Mouse (Mus musculus) cerebellum, postnatal 36 days (tissue): Measurements from ENCODE around the gene Ltbp3.

Experiments
- DNase-seq, 2 experiments: peaks; one replicate each; pipeline ENCODE4 v3.0.0; 2021 to 2022; ENCODE audit warnings: mixed read lengths in 2 of 2

Ltbp3 gene

DNA sequence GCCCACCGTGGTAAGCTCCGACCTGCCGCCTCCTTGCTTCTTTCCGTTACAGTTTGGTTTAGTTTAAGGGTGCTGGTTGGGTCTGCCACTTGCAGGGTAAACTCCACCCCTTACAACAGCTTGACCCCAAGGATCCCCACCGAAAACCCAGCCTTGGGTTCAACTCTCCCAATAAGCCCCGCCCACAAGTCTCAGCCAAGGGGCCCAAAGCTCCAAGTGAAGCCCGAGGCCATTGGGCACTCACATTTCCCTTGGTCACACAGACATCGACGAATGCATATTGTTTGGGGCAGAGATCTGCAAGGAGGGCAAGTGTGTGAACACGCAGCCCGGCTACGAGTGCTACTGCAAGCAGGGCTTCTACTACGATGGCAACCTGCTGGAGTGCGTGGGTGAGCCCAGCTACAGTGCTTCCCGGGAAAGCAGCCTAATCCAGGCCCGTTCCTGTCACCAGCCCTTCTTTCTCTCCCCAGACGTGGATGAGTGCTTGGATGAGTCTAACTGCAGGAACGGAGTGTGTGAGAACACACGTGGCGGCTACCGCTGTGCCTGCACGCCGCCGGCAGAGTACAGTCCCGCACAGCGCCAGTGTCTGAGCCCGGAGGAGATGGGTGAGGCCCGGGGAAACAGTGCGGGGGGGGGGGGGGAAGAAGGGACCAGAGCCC is 15.7 kb downstream of the Ltbp3 start:
- peak in 1 of 2 experiments; percentile 23 for DNase-seq

DNA sequence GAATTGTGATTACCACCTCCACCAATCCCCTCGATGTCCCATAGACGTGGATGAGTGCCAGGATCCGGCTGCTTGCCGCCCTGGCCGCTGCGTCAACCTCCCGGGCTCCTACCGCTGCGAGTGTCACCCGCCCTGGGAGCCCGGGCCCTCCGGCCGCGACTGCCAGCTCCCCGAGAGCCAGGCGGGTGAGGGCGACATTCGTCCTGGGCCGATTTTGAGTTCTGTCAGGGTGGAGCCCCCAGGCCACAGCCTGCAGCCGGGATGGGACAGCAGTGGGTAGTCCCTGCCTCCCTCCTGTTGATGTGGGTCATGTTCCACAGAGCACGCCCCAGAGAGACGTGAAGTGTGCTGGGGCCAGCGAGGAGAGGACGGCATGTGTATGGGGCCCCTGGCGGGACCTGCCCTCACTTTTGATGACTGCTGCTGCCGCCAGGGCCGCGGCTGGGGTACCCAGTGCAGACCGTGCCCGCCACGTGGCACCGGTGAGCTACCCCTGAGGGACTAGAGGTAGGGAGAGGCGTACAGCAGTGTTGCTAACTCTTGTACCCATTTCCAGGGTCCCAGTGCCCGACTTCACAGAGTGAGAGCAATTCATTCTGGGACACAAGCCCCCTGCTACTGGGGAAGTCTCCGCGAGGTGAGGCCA is 16.4 kb downstream of the Ltbp3 start:
- DNase-seq: peak in 1 of 2 experiments; percentile 22

DNA sequence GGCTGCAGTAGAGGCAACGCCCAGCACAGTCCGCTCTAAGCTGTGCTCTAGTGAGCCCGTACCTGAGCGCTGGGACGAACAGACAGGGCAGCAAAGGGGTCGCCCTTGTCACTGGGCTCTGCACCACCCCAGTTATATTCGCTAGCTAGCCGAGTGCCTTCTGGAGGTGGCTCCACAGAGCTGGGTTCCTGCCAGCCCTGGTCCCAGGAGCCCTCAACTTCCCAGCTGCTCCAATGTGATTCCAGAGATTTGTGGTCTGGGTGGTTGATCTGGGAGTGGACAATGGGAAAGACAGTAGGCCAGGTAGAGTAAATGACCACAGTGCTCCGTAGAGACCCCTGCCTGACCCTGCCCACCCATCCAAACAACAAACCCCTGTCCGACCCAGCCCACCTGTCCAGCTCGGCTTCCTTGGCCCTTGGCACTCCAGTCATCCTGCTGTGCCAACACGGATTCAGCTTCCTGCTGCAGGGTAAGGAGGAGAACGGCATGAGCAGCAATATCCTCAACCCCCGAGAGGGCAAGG is 18.2 kb downstream of the Ltbp3 start:
- DNase-seq: no peak

- no peak for DNase-seq
Observed at GRCm38 (mm10) chr19:5763163-5763562, 22.5 kb downstream of the Ltbp3 start.

GRCm38 (mm10) chr19:5767271-5767670 is 26.6 kb downstream of the Ltbp3 start:
- DNase-seq: no peak

DNA sequence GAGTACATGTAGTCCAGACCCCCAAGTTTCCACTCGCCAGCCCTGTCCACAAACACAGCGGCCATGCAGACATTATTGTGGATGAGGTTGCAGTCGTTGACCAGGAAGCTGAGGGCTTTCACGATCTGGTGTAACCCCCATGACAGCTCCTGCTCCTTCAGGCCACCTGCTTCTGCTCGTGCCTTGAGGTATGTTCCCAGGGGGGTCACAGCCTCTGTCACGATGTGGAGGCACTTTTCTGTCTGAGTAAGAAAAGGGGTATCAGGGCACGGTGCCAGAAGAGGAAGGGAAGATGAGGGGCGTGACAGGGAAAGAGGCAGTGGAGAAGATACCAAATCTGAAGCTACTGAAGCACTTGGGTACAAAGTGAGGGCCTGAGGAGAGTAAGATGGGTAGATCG is 29.6 kb downstream of the Ltbp3 start:
- DNase-seq: no peak

DNA sequence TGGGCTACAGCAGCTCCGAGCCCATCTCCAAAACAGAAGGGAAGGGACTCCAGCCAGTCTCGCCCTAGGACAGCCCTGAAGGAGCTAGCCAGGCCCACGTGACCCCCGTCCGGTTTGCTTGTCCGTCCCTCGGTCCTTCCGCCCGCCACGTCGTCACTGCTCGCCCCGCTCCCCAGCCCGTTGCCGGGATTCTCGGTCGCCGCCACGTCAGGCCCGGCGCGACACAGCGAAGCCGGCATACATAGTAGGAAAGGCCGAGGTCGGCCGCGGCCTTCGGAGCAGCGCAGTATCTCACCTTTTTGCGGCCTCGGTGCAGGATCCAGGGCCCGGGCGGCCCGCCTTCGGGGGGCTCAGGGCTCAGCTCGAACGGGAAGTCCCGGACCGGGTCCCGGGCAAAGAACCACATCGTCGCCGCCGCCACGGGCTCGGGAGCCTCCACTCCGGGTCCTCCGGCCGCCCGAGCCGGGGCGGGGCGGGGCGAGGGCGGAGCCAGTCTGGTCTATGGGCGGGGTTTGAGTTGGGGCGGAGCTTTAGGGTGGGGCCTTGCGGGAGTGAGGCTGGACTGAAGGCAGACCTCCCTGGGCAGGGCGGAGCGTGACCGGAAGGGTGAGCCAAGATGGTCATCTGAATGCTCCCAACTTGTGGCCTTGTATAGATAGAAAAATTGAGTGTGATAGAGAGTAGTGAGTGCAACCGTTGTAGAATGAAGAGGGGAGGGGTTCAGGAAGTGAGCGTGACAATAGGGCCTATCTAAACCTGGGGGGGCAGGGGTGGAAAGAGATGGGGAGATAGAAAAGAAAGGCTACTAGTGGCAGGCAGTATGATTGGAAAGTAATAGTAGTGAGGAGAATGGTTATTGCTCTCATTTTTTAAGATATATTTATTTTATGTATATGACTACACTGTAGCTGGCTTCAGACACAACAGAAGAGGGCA is 30.5 kb downstream of the Ltbp3 start, which contains the start of gene Scyl1:
Gene Scyl1 (minus strand): TSS at position 495 of the 936 bp plus-strand sequence.
- DNase-seq: peak; percentile 94 to 95

- DNase-seq: no peak
Observed at GRCm38 (mm10) chr19:5777387-5778032, 36.8 kb downstream of the Ltbp3 start.

DNA sequence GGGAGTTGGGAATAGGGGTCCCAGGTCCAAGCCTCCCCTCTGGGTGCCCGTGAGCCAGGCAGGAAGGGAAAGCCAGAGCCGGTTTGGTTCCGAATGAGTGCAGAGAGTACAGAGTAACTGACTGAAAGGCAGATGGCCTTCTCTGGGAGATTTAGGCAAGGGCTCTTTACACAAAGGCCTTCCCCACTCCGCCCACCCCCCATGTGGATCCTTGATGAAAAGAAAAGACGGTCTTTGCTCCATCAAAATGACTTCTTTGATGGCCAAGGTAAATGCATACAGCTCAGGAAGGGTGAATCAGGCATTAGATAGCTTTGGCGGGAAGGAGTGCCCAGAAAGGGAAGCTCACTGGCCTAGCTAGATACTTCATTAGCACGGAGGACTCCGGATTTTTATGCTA is 37.6 kb downstream of the Ltbp3 start:
- no peak for DNase-seq

GRCm38 (mm10) chr19:5780203-5780602 is 39.5 kb downstream of the Ltbp3 start:
- peak in 1 of 2 experiments; percentile 45 for DNase-seq

DNA sequence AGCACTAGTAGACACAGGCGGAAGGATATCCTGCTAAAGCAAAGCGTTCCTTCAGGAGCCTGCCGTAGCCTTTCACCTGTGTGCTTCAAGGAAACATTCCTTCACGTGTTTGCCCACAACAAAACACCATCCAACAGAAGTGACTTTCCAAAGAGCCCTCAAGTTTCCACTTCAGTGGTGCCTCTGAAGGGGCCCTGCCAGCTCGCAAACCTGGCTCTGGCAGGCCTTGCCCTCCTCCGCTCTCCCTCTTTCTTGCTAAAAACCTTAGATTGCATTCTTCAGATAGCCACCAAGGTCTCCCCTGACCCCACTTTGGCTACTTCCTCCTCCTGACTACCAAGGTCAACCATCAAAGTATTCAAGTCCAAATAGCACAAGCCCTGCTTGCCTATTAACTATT is 40.8 kb downstream of the Ltbp3 start:
- DNase-seq: no peak

GRCm38 (mm10) chr19:5782121-5782520 is 41.4 kb downstream of the Ltbp3 start:
- no peak for DNase-seq

DNA sequence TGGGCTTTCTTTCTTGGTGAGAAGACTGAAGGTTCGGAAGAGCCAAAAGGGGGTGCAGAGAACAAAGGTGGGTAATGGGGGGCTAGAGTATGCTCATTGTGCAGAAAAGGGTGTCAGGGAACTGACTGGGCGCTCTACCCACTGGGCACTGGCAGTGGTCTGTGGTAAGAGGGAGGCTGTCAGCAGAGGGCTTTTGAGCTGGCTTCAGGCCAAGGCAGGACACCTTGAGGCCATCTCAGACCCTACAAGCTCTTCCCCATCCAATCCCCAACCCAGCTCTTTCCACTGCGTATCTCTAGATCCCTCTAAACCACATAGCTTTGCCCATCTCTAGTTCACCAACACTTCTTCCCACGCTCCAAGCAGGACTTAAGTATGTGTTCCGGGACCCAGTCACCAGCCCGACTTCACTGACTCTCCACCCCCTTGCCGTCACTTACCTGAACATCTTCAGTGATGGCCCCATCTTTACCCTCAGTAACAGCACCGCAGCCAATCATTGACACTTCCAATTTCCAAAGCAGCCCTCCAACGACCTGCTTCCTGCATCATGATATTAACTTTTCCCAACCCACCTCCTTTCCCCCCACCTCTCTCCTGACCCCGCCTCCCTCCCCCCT is 44.4 kb downstream of the Ltbp3 start:
- DNase-seq: no peak

- peak; percentile 89 to 94 for DNase-seq
Observed at GRCm38 (mm10) chr19:5786441-5787114, 45.9 kb downstream of the Ltbp3 start.

- DNase-seq: peak; percentile 88 to 96
Observed at GRCm38 (mm10) chr19:5787128-5787635, 46.5 kb downstream of the Ltbp3 start.

DNA sequence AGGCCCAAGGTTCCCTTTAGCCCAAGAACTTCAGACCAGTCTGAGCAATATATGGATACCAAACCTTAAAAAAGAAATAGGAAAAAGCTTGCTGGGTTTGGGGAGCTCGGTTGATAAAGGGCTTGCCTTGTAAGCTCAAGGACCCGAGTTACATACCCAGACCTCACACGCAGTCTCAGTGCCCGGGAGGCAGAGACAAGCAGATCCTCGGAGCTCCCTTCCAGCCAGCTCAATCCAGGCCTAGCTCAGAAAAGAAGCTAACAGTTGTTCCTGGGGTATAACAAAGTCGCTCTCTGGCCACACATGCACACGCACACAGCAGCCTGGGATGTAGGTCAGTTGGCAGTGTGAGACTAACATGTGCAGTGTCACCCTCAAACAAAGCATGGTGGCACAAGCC is 47.2 kb downstream of the Ltbp3 start:
- DNase-seq: no peak

GRCm38 (mm10) chr19:5788620-5789019 is 47.9 kb downstream of the Ltbp3 start:
- DNase-seq: no peak

GRCm38 (mm10) chr19:5789066-5789465 is 48.4 kb downstream of the Ltbp3 start:
- no peak for DNase-seq

DNA sequence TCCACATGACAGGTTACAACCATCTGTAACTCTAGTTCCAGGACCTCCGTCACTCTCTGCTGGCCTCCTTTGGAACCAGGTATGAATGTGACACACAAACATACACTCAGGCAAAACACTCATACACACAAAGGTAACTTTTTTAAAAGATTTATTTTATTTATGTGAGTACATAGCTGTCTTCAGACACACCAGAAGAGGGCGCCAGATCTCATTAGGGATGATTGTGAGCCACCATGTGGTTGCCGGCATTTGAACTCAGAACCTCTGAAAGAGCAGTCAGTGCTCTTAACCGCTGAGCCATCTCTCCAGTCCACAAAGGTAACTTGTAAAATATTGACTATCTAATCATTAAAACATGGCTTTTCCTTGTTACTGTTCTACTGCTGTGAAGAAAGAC is 50.6 kb downstream of the Ltbp3 start:
- no peak for DNase-seq

GRCm38 (mm10) chr19:5793116-5793515 is 52.4 kb downstream of the Ltbp3 start:
- DNase-seq: peak; percentile 65 to 73
